Mouse (Mus musculus) brain, embryonic 14.5 days (tissue): ENCODE measurements around the gene Ppcdc.

Experiments
- CTCF ChIP-seq: fragments of 200-500 bp; IDR thresholded peaks from 2 replicates; pipeline ENCODE4 v1.5.1; 2012; ENCODE audit warnings: inconsistent platforms, mild to moderate bottlenecking, moderate library complexity, borderline replicate concordance; ENCODE audit not compliant: insufficient read depth, insufficient read length; ENCODE audit errors: extremely low read depth
- POLR2A ChIP-seq: fragments of 200-500 bp; IDR thresholded peaks from 2 replicates; pipeline ENCODE4 v1.6.1; 2012; ENCODE audit warnings: mild to moderate bottlenecking, inconsistent platforms, borderline replicate concordance; ENCODE audit not compliant: poor library complexity, insufficient read depth, insufficient read length, severe bottlenecking; ENCODE audit errors: extremely low read depth

GRCm38 (mm10) chr9:57384621-57385020, 55.3 kb downstream of the Ppcdc start:
- TF ChIP-seq CTCF (no peak), POLR2A (no peak)
